28 mouse cellular contexts compared by ENCODE assay signal in genomic region chr17:84051212-84051611, GRCm38 (mm10).
A peak's percentile ranks its signal among the peaks of the same experiment; 100 is the strongest.
DNase-seq lines count a peak whose midpoint lies in the region; ATAC-seq and TF ChIP-seq lines count a peak whose summit lies in the region.
"Had no signal": no experiment of that assay in that cellular context is flagged by ENCODE, and none has a peak within 500 bp of the region (broad histone marks: within the 10 kb centered on the region; RNA-seq: fewer than 3 reads in every experiment).

No protein-coding gene starts in this region.

- DNase-seq in embryonic facial prominence, embryonic 11.5 days (ENCODE audit: low spot score), result no peak
- no peak for DNase-seq in embryonic facial prominence, embryonic 10.5 days (ENCODE audit: low spot score)
- peak; percentile 12 for DNase-seq in gastrocnemius, adult 2 months
- no peak for DNase-seq in gastrocnemius, adult 18-20 months (ENCODE audit: low spot score)
- DNase-seq in embryonic facial prominence, embryonic 14.5 days (ENCODE audit: low spot score), result peak; percentile 68
- DNase-seq in urinary bladder, postnatal 25 days (ENCODE audit: low spot score), result no peak
- DNase-seq: adrenal gland, postnatal 10 days; adrenal gland, postnatal 36 days; B cell, adult 2 months; cerebellum, adult 11-12 months; cerebellum, adult 9-10 months; cerebellum, postnatal 25 days; gastrocnemius, postnatal 25 days; heart, adult 18-20 months; heart, postnatal 10 days; heart, postnatal 36 days; kidney, adult 18-20 months had no signal

- no peaks in the 10 kb centered on the region for H3K27me3 ChIP-seq in embryonic facial prominence, embryonic 11.5 days (ENCODE audit: control insufficient read depth, insufficient read depth, low read length)
- no peaks in the 10 kb centered on the region for H3K27me3 ChIP-seq in embryonic facial prominence, embryonic 10.5 days (replicated peaks; ENCODE audit: low read depth, poor library complexity, severe bottlenecking)
- no peaks in the 10 kb centered on the region for H3K27me3 ChIP-seq in embryonic facial prominence, embryonic 14.5 days (replicated peaks; ENCODE audit: control insufficient read depth, insufficient read depth, low read length)
- H3K27me3 ChIP-seq: heart, embryonic 12.5 days; heart, embryonic 15.5 days; hindbrain, embryonic 13.5 days; Patski had no signal

- H3K4me2 ChIP-seq in embryonic facial prominence, embryonic 11.5 days (ENCODE audit: low read depth, low read length), result no peak overlapping the region
- no peak overlapping the region for H3K4me2 ChIP-seq in embryonic facial prominence, embryonic 14.5 days (ENCODE audit: low read depth, low read length)
- H3K4me2 ChIP-seq: heart, embryonic 12.5 days; heart, embryonic 15.5 days; hindbrain, embryonic 13.5 days had no signal

- intact Hi-C loops in gastrocnemius, adult 2 months (cut with DNase I), result no loop called here

- no peak overlapping the region for H3K27ac ChIP-seq in embryonic facial prominence, embryonic 11.5 days (replicated peaks; ENCODE audit: low read depth, low read length)
- H3K27ac ChIP-seq in embryonic facial prominence, embryonic 10.5 days (replicated peaks), result no peak overlapping the region; the same call in 1 of the 2 replicates
- H3K27ac ChIP-seq in gastrocnemius, adult 2 months, result no peak overlapping the region
- H3K27ac ChIP-seq in embryonic facial prominence, embryonic 14.5 days (replicated peaks; ENCODE audit: low read depth, low read length), result no peak overlapping the region
- H3K27ac ChIP-seq: heart, embryonic 15.5 days; hindbrain, embryonic 10.5 days; hindbrain, embryonic 13.5 days had no signal

- no peak overlapping the region for H3K9ac ChIP-seq in embryonic facial prominence, embryonic 11.5 days (replicated peaks; ENCODE audit: low read length)
- H3K9ac ChIP-seq in embryonic facial prominence, embryonic 14.5 days (ENCODE audit: low read depth, low read length), result no peak overlapping the region
- H3K9ac ChIP-seq: heart, embryonic 12.5 days; heart, embryonic 15.5 days; hindbrain, embryonic 13.5 days had no signal

- no peak overlapping the region for H3K4me3 ChIP-seq in embryonic facial prominence, embryonic 11.5 days (ENCODE audit: low read depth, low read length)
- H3K4me3 ChIP-seq in embryonic facial prominence, embryonic 10.5 days, result no peak overlapping the region
- H3K4me3 ChIP-seq in gastrocnemius, adult 2 months, result no peak overlapping the region
- no peak overlapping the region for H3K4me3 ChIP-seq in embryonic facial prominence, embryonic 14.5 days (ENCODE audit: low read depth, low read length)
- H3K4me3 ChIP-seq: erythroblast, embryonic 14.5 days; heart, embryonic 12.5 days; heart, embryonic 15.5 days; hindbrain, embryonic 10.5 days; hindbrain, embryonic 13.5 days had no signal

- H3K36me3 ChIP-seq in embryonic facial prominence, embryonic 11.5 days (replicated peaks; ENCODE audit: control insufficient read depth, insufficient read depth, low read depth, low read length), result no peaks in the 10 kb centered on the region
- no peaks in the 10 kb centered on the region for H3K36me3 ChIP-seq in embryonic facial prominence, embryonic 10.5 days (replicated peaks)
- no peaks in the 10 kb centered on the region for H3K36me3 ChIP-seq in embryonic facial prominence, embryonic 14.5 days (ENCODE audit: control insufficient read depth, insufficient read depth, low read length)
- H3K36me3 ChIP-seq: G1E; heart, embryonic 12.5 days; heart, embryonic 15.5 days; hindbrain, embryonic 10.5 days; hindbrain, embryonic 13.5 days had no signal

- H3K4me1 ChIP-seq in embryonic facial prominence, embryonic 11.5 days (ENCODE audit: control insufficient read depth, insufficient read depth, low read length), result no peaks in the 10 kb centered on the region
- H3K4me1 ChIP-seq in embryonic facial prominence, embryonic 10.5 days, result peaks cover 12% of the 10 kb centered on the region
- no peaks in the 10 kb centered on the region for H3K4me1 ChIP-seq in embryonic facial prominence, embryonic 14.5 days (ENCODE audit: control insufficient read depth, insufficient read depth, low read length)
- H3K4me1 ChIP-seq: heart, embryonic 12.5 days; hindbrain, embryonic 13.5 days had no signal

- no peaks in the 10 kb centered on the region for H3K9me3 ChIP-seq in embryonic facial prominence, embryonic 11.5 days (replicated peaks; ENCODE audit: control insufficient read depth, low read length)
- H3K9me3 ChIP-seq in embryonic facial prominence, embryonic 10.5 days, result peaks cover 7% of the 10 kb centered on the region
- peaks cover 12% of the 10 kb centered on the region; the same call in 1 of the 2 replicates for H3K9me3 ChIP-seq in embryonic facial prominence, embryonic 14.5 days (ENCODE audit: control insufficient read depth, low read length)
- H3K9me3 ChIP-seq: heart, embryonic 15.5 days; hindbrain, embryonic 13.5 days had no signal

- 0 out of 2 replicates have a peak, but pooled peaks have one; percentile 29 for ATAC-seq in embryonic facial prominence, embryonic 11.5 days (replicated peaks; ENCODE audit: insufficient number of reproducible peaks, low FRiP score, low TSS enrichment, low read depth)
- ATAC-seq in embryonic facial prominence, embryonic 14.5 days (ENCODE audit: low read depth), result peak; percentile 56
- no peak for ATAC-seq in inflammation-experienced regulatory T-cells, adult 6 months
- ATAC-seq: forebrain, embryonic 16.5 days; hindbrain, embryonic 16.5 days; intestine, embryonic 16.5 days; Patski had no signal

- 63% methylated on average over 9 of the region's 9 CpGs for WGBS in embryonic facial prominence, embryonic 11.5 days
- 70% methylated on average over 9 of the region's 9 CpGs for WGBS in embryonic facial prominence, embryonic 10.5 days
- WGBS in embryonic facial prominence, embryonic 14.5 days, result 52% methylated on average over 9 of the region's 9 CpGs

- TF ChIP-seq CTCF in gastrocnemius, adult 2 months (IDR thresholded peaks at IDR 0.05), result no peak

Comparison
In these comparisons a context has a peak if more than half of its experiments do, and no peak if none do; other contexts are left out.
1. DNase-seq: peak in gastrocnemius, adult 2 months (single experiment) and embryonic facial prominence, embryonic 14.5 days (single experiment); none in embryonic facial prominence, embryonic 11.5 days (single experiment), embryonic facial prominence, embryonic 10.5 days (single experiment), gastrocnemius, adult 18-20 months (single experiment) and urinary bladder, postnatal 25 days (single experiment).